Mouse (Mus musculus): ENCODE measurements around the gene Opcml. TPM values are rescaled to one million over a fixed set of nuclear protein-coding genes. Genes with fewer than 3 reads are reported as not detected.

Opcml gene
- polyA plus RNA-seq, 1 experiment: 0.02 TPM

DNA sequence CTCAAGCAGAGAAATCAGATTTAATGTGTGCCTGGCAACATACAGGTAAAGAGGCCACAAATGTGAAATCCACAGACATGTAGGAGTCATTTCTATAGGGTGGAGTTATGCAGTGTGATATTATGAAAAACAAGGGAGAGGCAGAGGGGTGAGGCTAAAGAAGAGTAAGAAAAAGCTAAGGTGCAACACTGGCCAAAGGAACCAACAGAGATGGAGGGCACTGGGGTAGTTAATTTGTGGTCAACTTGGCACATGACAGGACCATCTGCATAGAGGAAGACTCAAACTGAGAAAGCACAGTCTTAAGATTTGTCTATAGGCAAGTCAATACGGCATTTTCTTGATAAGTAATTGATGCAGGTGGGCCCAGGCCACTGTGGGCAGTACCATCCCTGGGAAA is 400.2 kb downstream of the Opcml start:
- DNase-seq (ENCODE audit: low read depth in 1 of 2, low spot score in 2 of 2): no peak
- Histone ChIP-seq H3K27me3 (ENCODE audit: control insufficient read depth, insufficient read depth, low read length) (no peaks in the 10 kb centered on the region), H3K4me3 (ENCODE audit: extremely low read depth, insufficient read depth, insufficient read length) (no peak overlapping the region), H3K36me3 (ENCODE audit: control insufficient read depth, insufficient read depth, low read length) (no peaks in the 10 kb centered on the region), H3K4me1 (ENCODE audit: control insufficient read depth, insufficient read depth, insufficient read length) (no peaks in the 10 kb centered on the region), H3K27ac (ENCODE audit: insufficient read depth, low read length) (no peak overlapping the region)
- WGBS: 73% methylated on average over 1 of the region's 1 CpGs
- TF ChIP-seq CTCF (IDR thresholded peaks at IDR 0.05; ENCODE audit: extremely low read depth, insufficient read depth, insufficient read length, insufficient replicate concordance) (no peak), POLR2A (IDR thresholded peaks at IDR 0.05; ENCODE audit: low read depth, low read length) (no peak)

- H3K36me3 ChIP-seq (ENCODE audit: control insufficient read depth, insufficient read depth, low read length): no peaks in the 10 kb centered on the region
- WGBS: 95% methylated on average over 2 of the region's 2 CpGs
- no peak overlapping the region for H3K4me3 ChIP-seq (ENCODE audit: extremely low read depth, insufficient read depth, insufficient read length)
- H3K4me1 ChIP-seq (ENCODE audit: control insufficient read depth, insufficient read depth, insufficient read length): no peaks in the 10 kb centered on the region
- TF ChIP-seq POLR2A (IDR thresholded peaks at IDR 0.05; ENCODE audit: low read depth, low read length) (no peak), CTCF (IDR thresholded peaks at IDR 0.05; ENCODE audit: extremely low read depth, insufficient read depth, insufficient read length, insufficient replicate concordance) (no peak)
- no peak overlapping the region for H3K27ac ChIP-seq (ENCODE audit: insufficient read depth, low read length)
- no peaks in the 10 kb centered on the region for H3K27me3 ChIP-seq (ENCODE audit: control insufficient read depth, insufficient read depth, low read length)
- no peak for DNase-seq (ENCODE audit: low read depth in 1 of 2, low spot score in 2 of 2)
These were observed 406.0 kb downstream of the Opcml start for GRCm38 (mm10) chr9:28196550-28196949.

- WGBS: 29% methylated on average over 2 of the region's 2 CpGs
- Histone ChIP-seq H3K4me3 (ENCODE audit: extremely low read depth, insufficient read depth, insufficient read length) (no peak overlapping the region), H3K27ac (ENCODE audit: insufficient read depth, low read length) (no peak overlapping the region), H3K36me3 (ENCODE audit: control insufficient read depth, insufficient read depth, low read length) (no peaks in the 10 kb centered on the region), H3K4me1 (ENCODE audit: control insufficient read depth, insufficient read depth, insufficient read length) (no peaks in the 10 kb centered on the region), H3K27me3 (ENCODE audit: control insufficient read depth, insufficient read depth, low read length) (no peaks in the 10 kb centered on the region)
- TF ChIP-seq CTCF (IDR thresholded peaks at IDR 0.05; ENCODE audit: extremely low read depth, insufficient read depth, insufficient read length, insufficient replicate concordance) (no peak), POLR2A (IDR thresholded peaks at IDR 0.05; ENCODE audit: low read depth, low read length) (no peak)
- no peak for DNase-seq (ENCODE audit: low read depth in 1 of 2, low spot score in 2 of 2)
These were observed 406.5 kb downstream of the Opcml start for GRCm38 (mm10) chr9:28197061-28197460.

DNA sequence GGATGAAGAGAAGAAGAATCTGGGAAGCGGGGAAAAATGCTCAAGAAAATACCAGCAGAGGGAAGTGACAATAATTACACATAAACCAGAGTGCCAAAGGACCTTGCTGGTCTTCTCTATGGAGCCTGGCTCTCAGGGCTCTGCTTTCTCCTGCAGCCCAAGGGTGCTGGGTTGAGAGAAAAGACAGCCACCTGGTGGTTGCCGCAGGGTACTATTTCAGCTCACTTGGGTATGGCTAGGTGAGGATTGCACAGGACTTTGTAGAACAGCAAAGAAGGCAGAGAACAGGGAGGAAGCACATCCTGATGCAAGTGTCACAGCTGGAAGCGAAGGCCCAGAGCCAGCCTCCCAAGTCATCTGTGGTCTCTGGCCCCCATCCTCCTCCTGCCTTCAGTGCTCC is 407.1 kb downstream of the Opcml start:
- Histone ChIP-seq H3K27ac (ENCODE audit: insufficient read depth, low read length) (no peak overlapping the region), H3K27me3 (ENCODE audit: control insufficient read depth, insufficient read depth, low read length) (no peaks in the 10 kb centered on the region), H3K4me1 (ENCODE audit: control insufficient read depth, insufficient read depth, insufficient read length) (no peaks in the 10 kb centered on the region), H3K4me3 (ENCODE audit: extremely low read depth, insufficient read depth, insufficient read length) (no peak overlapping the region), H3K36me3 (ENCODE audit: control insufficient read depth, insufficient read depth, low read length) (no peaks in the 10 kb centered on the region)
- DNase-seq (ENCODE audit: low read depth in 1 of 2, low spot score in 2 of 2): no peak
- 54% methylated on average over 3 of the region's 3 CpGs for WGBS
- TF ChIP-seq CTCF (IDR thresholded peaks at IDR 0.05; ENCODE audit: extremely low read depth, insufficient read depth, insufficient read length, insufficient replicate concordance): no peak
- no peak for TF ChIP-seq POLR2A (IDR thresholded peaks at IDR 0.05; ENCODE audit: low read depth, low read length)

DNA sequence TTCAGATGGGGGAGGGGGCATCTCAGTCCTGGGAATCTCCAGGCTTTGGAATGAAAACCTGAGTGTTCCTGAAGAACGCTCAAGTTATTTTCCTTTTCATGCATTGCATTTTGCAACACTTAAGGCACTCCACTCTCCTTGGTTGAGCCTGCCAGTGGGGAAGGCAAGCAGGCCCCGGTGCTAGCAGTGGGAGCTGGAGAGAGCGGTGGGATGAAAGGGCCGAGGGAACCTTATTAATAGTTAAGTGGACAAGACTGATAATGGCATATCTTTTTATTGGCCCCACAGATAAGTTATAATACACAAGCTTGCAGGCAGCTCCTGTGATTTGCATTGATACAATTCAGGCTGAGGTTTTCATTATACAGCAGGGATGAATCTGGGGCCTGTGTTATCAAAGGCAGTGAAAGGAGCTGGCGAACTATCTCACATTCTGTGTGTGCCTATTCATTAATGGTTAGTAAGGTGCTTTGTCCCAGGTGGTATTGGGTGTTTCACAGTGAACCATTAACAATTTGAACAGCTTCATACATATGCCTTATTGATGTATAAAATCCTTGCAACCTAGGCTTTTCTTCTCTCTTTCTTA is 407.6 kb downstream of the Opcml start:
- H3K4me3 ChIP-seq (ENCODE audit: extremely low read depth, insufficient read depth, insufficient read length): no peak overlapping the region
- 87% methylated on average over 5 of the region's 5 CpGs for WGBS
- DNase-seq (ENCODE audit: low read depth in 1 of 2, low spot score in 2 of 2): no peak

DNA sequence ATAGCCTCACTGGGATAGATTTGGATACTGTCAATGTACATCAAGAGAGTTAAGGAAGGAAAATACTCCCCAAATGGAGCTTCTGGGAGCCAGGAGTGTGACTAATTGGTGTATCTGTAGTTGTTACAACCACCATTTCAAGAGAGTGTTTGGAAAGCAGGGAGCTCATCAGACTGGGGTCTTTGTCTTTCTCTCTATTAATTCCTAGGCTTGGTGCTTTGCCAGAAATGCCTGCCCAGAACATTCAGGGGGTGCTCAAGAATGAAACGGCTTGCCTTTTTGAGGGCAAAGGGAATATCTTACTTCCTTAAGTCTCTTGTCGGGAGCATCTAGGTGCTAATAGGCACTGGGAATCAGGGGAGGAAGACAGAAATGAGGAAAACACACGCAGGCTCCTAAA is 416.9 kb downstream of the Opcml start:
- Histone ChIP-seq H3K4me1 (ENCODE audit: control insufficient read depth, insufficient read depth, insufficient read length) (no peaks in the 10 kb centered on the region), H3K36me3 (ENCODE audit: control insufficient read depth, insufficient read depth, low read length) (no peaks in the 10 kb centered on the region), H3K27me3 (ENCODE audit: control insufficient read depth, insufficient read depth, low read length) (no peaks in the 10 kb centered on the region), H3K4me3 (ENCODE audit: extremely low read depth, insufficient read depth, insufficient read length) (no peak overlapping the region), H3K27ac (ENCODE audit: insufficient read depth, low read length) (no peak overlapping the region)
- WGBS: 84% methylated on average over 3 of the region's 3 CpGs
- DNase-seq (ENCODE audit: low read depth in 1 of 2, low spot score in 2 of 2): no peak
- TF ChIP-seq CTCF (IDR thresholded peaks at IDR 0.05; ENCODE audit: extremely low read depth, insufficient read depth, insufficient read length, insufficient replicate concordance): no peak
- no peak for TF ChIP-seq POLR2A (IDR thresholded peaks at IDR 0.05; ENCODE audit: low read depth, low read length)

More for the DNA sequence above, 407.6 kb downstream of the Opcml start:
- no peaks in the 10 kb centered on the region for H3K4me1 ChIP-seq (ENCODE audit: control insufficient read depth, insufficient read depth, insufficient read length)
- H3K36me3 ChIP-seq (ENCODE audit: control insufficient read depth, insufficient read depth, low read length): no peaks in the 10 kb centered on the region
- no peaks in the 10 kb centered on the region for H3K27me3 ChIP-seq (ENCODE audit: control insufficient read depth, insufficient read depth, low read length)
- H3K27ac ChIP-seq (ENCODE audit: insufficient read depth, low read length): no peak overlapping the region
- TF ChIP-seq CTCF (IDR thresholded peaks at IDR 0.05; ENCODE audit: extremely low read depth, insufficient read depth, insufficient read length, insufficient replicate concordance) (no peak), POLR2A (IDR thresholded peaks at IDR 0.05; ENCODE audit: low read depth, low read length) (no peak)

DNA sequence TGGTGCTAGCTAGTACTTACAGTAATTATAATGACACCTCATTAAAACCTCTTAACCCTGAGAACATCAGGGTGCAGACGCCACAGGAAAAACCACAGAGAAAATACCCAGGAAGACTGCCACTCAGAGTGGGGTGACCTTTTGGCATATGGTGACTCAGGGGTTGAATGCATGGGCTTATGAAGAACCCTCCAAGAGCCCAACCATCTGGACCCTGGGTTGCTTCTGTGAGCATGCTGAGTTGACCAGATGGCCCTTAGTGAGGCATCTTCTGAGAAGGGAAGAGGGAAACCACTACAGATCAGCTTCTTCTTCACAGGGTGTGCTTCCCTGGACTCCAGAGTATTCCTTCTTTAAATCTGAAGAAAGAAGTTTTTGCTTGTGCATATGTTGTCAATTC is 418.1 kb downstream of the Opcml start:
- Histone ChIP-seq H3K4me1 (ENCODE audit: control insufficient read depth, insufficient read depth, insufficient read length) (no peaks in the 10 kb centered on the region), H3K27me3 (ENCODE audit: control insufficient read depth, insufficient read depth, low read length) (no peaks in the 10 kb centered on the region), H3K36me3 (ENCODE audit: control insufficient read depth, insufficient read depth, low read length) (no peaks in the 10 kb centered on the region), H3K4me3 (ENCODE audit: extremely low read depth, insufficient read depth, insufficient read length) (no peak overlapping the region), H3K27ac (ENCODE audit: insufficient read depth, low read length) (no peak overlapping the region)
- no peak for TF ChIP-seq POLR2A (IDR thresholded peaks at IDR 0.05; ENCODE audit: low read depth, low read length)
- no peak for TF ChIP-seq CTCF (IDR thresholded peaks at IDR 0.05; ENCODE audit: extremely low read depth, insufficient read depth, insufficient read length, insufficient replicate concordance)
- WGBS: 78% methylated on average over 1 of the region's 1 CpGs
- DNase-seq (ENCODE audit: low read depth in 1 of 2, low spot score in 2 of 2): no peak

Data from spleen, adult 2 months (tissue).